Mouse (Mus musculus): Measurements from ENCODE around the gene Emid1.

GRCm38 (mm10) chr11:5132751-5133150 is 19.3 kb downstream of the Emid1 start:
- TF ChIP-seq POLR2A (IDR thresholded peaks at IDR 0.05; ENCODE audit: low read depth, low read length): no peak
- no peak for TF ChIP-seq CTCF (IDR thresholded peaks at IDR 0.05; ENCODE audit: extremely low read depth, insufficient read depth, insufficient read length, insufficient replicate concordance)

Measured in spleen, adult 2 months (tissue).